Mouse (Mus musculus): Measurements from ENCODE around the gene 4930449I24Rik. TPM values are rescaled to one million over a fixed set of nuclear protein-coding genes. Genes with fewer than 3 reads are reported as not detected.
"Not testable (repeated sequence)": the region's sequence is repeated elsewhere in the genome, so short reads cannot be mapped to it uniquely, and the experiment has no call there.

4930449I24Rik gene
- polyA plus RNA-seq, 1 experiment from 2014 or later, result not detected

DNA sequence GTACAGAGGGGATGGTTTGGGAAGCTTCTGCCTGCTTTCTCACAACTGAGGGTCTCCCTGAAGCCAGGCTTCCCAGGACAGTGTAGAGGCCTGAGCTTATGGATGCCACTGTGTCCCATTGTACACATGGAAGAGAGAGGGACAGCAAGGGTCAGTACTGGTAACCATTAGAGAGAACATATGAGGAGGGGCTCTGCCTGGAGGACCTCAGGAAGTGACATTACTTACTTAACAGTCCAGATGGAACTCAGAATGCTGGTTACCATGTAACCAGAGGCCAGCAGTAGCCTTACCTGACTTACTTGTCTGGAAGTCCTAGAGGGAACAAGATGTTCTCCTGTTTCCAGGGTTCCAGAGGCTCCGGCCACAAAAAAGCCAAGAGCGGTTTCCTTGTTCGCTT is 35.1 kb downstream of the 4930449I24Rik start, which contains the start of gene Gm3409:
Gene Gm3409 (plus strand): TSS at position 301 of the 400 bp plus-strand sequence.
- 91% methylated on average over 3 of the region's 3 CpGs for WGBS
- not testable (repeated sequence) for H3K36me3 ChIP-seq; DNase-seq (ENCODE audit: low spot score); H3K27ac ChIP-seq; H3K4me3 ChIP-seq; H3K27me3 ChIP-seq (ENCODE audit: insufficient read depth, poor library complexity, severe bottlenecking); H3K9me3 ChIP-seq; H3K4me1 ChIP-seq (replicated peaks)

Other genes with a start within 250 kb of the 4930449I24Rik start
- gene Wasf3, start 117.4 kb upstream of the 4930449I24Rik start, polyA plus RNA-seq (2016; fragmentation: Nextera tagmentation; extraction: Ambion mirVana), result 13.1 and 16.7 TPM in 2 replicates
- gene Gm6408, start 20.4 kb upstream of the 4930449I24Rik start, polyA plus RNA-seq (2016; fragmentation: Nextera tagmentation; extraction: Ambion mirVana), result not detected in 2 replicates
- gene Gm6370, start 11.0 kb upstream of the 4930449I24Rik start, polyA plus RNA-seq (2016; fragmentation: Nextera tagmentation; extraction: Ambion mirVana), result not detected in 2 replicates
- not detected in 2 replicates for gene Gm3402, start 11.7 kb downstream of the 4930449I24Rik start, polyA plus RNA-seq (2016; fragmentation: Nextera tagmentation; extraction: Ambion mirVana)
- not detected in 2 replicates for gene Gm3404, start 23.4 kb downstream of the 4930449I24Rik start, polyA plus RNA-seq (2016; fragmentation: Nextera tagmentation; extraction: Ambion mirVana)
- not detected in 2 replicates for gene Gm3409, start 35.2 kb downstream of the 4930449I24Rik start, polyA plus RNA-seq (2016; fragmentation: Nextera tagmentation; extraction: Ambion mirVana)
- gene Gm3415, start 53.7 kb downstream of the 4930449I24Rik start, polyA plus RNA-seq (2016; fragmentation: Nextera tagmentation; extraction: Ambion mirVana), result not detected in 2 replicates
- gene Gpr12, start 82.8 kb downstream of the 4930449I24Rik start, polyA plus RNA-seq (2016; fragmentation: Nextera tagmentation; extraction: Ambion mirVana), result 0.11 TPM in 1 of 2 replicates, not detected in the other

Measured in hindbrain, embryonic 10.5 days (tissue).